Mouse (Mus musculus) forebrain, embryonic 12.5 days (tissue): Measurements from ENCODE around the gene Cyb561. TPM values are rescaled to one million over a fixed set of nuclear protein-coding genes. Genes with fewer than 3 reads are reported as not detected.

ENCODE experiments used
- ATAC-seq: fragments of 200-750 bp; cut with Nextera tagmentation; 2 replicates; pipeline ENCODE4 v1.8.0; 2017; ENCODE audit warnings: moderate TSS enrichment; ENCODE audit not compliant: low FRiP score
- H3K27ac ChIP-seq: fragments of 300-500 bp; sonication (generic); 2 replicates; pipeline ENCODE4 v1.5.1; 2016; ENCODE audit warnings: mild to moderate bottlenecking
- H3K27me3 ChIP-seq: fragments of 300-500 bp; sonication (generic); 2 replicates; pipeline ENCODE4 v1.6.1; 2016; ENCODE audit warnings: mild to moderate bottlenecking
- H3K36me3 ChIP-seq: fragments of 300-500 bp; sonication (generic); replicated peaks from 2 replicates; pipeline ENCODE4 v1.6.1; 2016; ENCODE audit warnings: mild to moderate bottlenecking
- H3K4me1 ChIP-seq: fragments of 300-500 bp; sonication (generic); 2 replicates; pipeline ENCODE4 v1.6.1; 2016
- H3K4me2 ChIP-seq: fragments of 300-500 bp; sonication (generic); 2 replicates; pipeline ENCODE4 v1.6.1; 2016; ENCODE audit warnings: mild to moderate bottlenecking, moderate library complexity
- H3K4me3 ChIP-seq: fragments of 300-500 bp; sonication (generic); replicated peaks from 2 replicates; pipeline ENCODE4 v1.5.1; 2016; ENCODE audit warnings: mild to moderate bottlenecking
- H3K9ac ChIP-seq: fragments of 300-500 bp; sonication (generic); 2 replicates; pipeline ENCODE4 v1.6.1; 2016; ENCODE audit warnings: mild to moderate bottlenecking
- H3K9me3 ChIP-seq: fragments of 300-500 bp; sonication (generic); 2 replicates; pipeline ENCODE4 v1.6.1; 2016
- WGBS: fragments of 180-500 bp; shearing (Covaris S2); methylation state at CpG from one replicate; pipeline ENCODE4 v1.1.7; 2016; 5-methylcytosine and 5-hydroxymethylcytosine counted together
- polyA plus RNA-seq: library from polyadenylated mRNA; unstranded; fragments of >200 nt; fragmentation: Nextera tagmentation; extraction: Ambion mirVana; gene quantifications from 2 replicates; pipeline ENCODE4 v1.2.1, GENCODE M21; 2016

The Cyb561 gene
- polyA plus RNA-seq, 1 experiment from 2014 or later = 13.2 TPM

GRCm38 (mm10) chr11:105950519-105950918 is 2.6 kb downstream of the Cyb561 start:
- H3K9ac ChIP-seq = no peak overlapping the region
- H3K27me3 ChIP-seq = 0 out of 2 replicates have a peak, but pooled peaks cover 4% of the 10 kb centered on the region
- H3K9me3 ChIP-seq = no peaks in the 10 kb centered on the region
- no peaks in the 10 kb centered on the region for H3K4me1 ChIP-seq
- H3K27ac ChIP-seq = no peak overlapping the region
- no peaks in the 10 kb centered on the region for H3K36me3 ChIP-seq
- no peak overlapping the region for H3K4me2 ChIP-seq
- H3K4me3 ChIP-seq = no peak overlapping the region
- 78% methylated on average over 4 of the region's 4 CpGs for WGBS
- ATAC-seq = no peak

DNA sequence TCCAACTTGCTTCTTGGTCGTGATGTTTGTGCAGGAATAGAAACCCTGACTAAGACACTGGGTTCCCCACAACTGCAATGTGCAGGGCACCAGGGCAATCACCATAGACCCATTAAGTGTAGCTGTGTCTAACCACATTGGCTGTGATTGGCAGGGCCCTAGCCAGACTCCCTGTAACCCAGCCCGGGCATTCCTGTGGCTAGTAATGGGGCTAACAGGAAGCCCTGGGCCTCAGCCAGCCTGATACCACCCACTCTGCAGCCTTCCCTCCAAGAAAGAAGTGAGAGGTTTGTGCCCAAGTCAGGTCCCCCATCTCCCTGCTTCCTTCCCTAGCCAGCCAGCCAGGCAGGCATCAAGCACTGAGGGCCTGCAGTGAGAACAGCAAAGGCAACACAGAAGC is 4.9 kb downstream of the Cyb561 start:
- 72% methylated on average over 2 of the region's 2 CpGs for WGBS
- Histone ChIP-seq H3K36me3 (no peaks in the 10 kb centered on the region), H3K9ac (no peak overlapping the region), H3K9me3 (no peaks in the 10 kb centered on the region), H3K27me3 (peaks cover 24% of the 10 kb centered on the region; the same call in 1 of the 2 replicates), H3K4me2 (no peak overlapping the region), H3K4me1 (peaks cover 15% of the 10 kb centered on the region), H3K27ac (no peak overlapping the region), H3K4me3 (no peak overlapping the region)
- no peak for ATAC-seq

GRCm38 (mm10) chr11:105946694-105947154 is 6.4 kb downstream of the Cyb561 start:
- Histone ChIP-seq H3K27ac (no peak overlapping the region), H3K27me3 (peaks cover 35% of the 10 kb centered on the region; the same call in 1 of the 2 replicates), H3K9ac (no peak overlapping the region), H3K4me1 (peaks cover 20% of the 10 kb centered on the region), H3K4me3 (no peak overlapping the region), H3K9me3 (no peaks in the 10 kb centered on the region), H3K4me2 (no peak overlapping the region), H3K36me3 (no peaks in the 10 kb centered on the region)
- ATAC-seq = no peak
- WGBS = 55% methylated on average over 11 of the region's 11 CpGs

- Histone ChIP-seq H3K4me3 (peak overlapping the region; percentile 72), H3K36me3 (no peaks in the 10 kb centered on the region), H3K9me3 (no peaks in the 10 kb centered on the region), H3K9ac (peak overlapping the region; percentile 70; the same call in 1 of the 2 replicates), H3K27me3 (peaks cover 39% of the 10 kb centered on the region; the same call in 1 of the 2 replicates), H3K27ac (no peak overlapping the region), H3K4me2 (peak overlapping the region; percentile 97), H3K4me1 (peaks cover 20% of the 10 kb centered on the region)
- 79% methylated on average over 16 of the region's 16 CpGs for WGBS
- no peak for ATAC-seq
Measured at GRCm38 (mm10) chr11:105944770-105945672, 8.1 kb downstream of the Cyb561 start.

DNA sequence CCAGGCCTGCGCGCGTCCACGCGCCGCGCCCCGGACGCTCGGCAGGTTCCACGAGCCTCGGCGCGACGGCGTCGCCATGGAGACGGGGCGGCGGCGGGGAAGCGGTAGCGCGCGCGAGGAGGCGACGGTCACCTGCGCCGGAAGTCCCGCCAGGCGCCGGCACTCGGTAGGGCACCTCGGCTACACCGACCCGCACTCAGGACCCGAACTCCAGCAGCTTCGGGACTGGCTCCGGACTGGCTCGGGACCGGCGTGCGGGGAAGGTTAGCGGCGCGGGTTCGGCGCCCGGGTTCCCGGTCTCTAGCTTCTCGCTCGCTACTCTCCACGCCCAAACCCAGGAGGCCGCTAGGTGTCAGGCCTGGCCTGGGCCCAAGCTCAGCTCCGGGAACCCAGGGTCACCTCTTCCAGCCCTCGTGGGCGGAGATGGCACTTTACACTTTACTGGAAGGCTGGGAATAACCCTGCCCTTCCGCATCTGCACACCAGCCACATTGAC is 9.0 kb downstream of the Cyb561 start:
- Histone ChIP-seq H3K4me1 (peaks cover 20% of the 10 kb centered on the region), H3K4me2 (peak overlapping the region; percentile 97), H3K9me3 (no peaks in the 10 kb centered on the region), H3K36me3 (no peaks in the 10 kb centered on the region), H3K9ac (peak overlapping the region; percentile 70), H3K27me3 (peaks cover 39% of the 10 kb centered on the region; the same call in 1 of the 2 replicates), H3K27ac (no peak overlapping the region), H3K4me3 (peak overlapping the region; percentile 72)
- under 1% methylated on average over 59 of the region's 59 CpGs for WGBS
- ATAC-seq = peak; percentile 77

DNA sequence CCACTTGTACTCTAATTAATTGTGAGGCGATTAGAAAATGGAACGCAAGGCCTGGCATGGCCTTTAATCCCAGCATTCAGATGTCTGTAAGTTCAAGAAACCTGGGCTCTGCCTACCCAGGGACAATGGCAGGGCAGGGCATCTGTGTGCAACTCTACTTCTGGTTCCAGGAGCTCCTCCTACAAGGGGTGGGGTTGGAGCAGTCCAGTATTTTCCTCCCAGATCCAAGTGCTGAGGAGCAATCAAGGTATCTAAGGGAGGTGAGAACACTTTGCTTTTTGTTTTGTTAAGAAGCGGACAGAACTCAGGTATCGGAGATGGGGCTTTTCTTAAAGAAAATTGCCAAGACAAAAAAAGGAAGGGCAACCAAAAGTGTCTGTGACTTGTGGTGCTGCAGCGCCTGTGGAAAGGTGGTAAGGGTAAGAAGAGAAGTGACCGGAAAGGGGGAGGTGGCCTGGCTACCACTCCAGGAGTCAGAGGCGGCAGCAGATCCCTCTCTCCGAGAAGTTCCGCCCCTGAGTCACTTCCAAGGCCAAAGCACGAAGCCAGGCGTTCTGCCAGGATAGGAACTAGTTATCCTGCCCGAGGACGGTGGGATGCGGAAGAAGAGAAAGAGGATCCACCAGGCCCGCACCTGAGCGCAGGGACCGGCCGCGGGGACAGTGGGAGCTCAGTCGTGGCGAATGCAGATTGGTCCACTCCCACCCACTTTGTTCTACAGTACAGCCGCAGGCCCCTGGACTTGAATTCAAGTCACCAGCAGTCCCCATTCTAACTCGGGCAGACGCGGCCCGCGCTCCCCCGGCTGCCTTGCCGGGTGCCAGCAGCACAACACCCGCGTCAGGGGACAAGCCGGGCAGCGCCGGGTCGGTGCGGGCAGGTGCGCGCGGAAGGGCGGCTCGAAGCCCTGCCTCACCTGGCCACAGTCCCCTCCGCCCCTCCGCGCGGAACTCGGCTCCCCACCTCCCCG is 9.7 kb downstream of the Cyb561 start:
- WGBS = 6% methylated on average over 46 of the region's 47 CpGs
- Histone ChIP-seq H3K4me1 (peaks cover 23% of the 10 kb centered on the region), H3K4me2 (peak overlapping the region; percentile 97), H3K4me3 (peak overlapping the region; percentile 72), H3K27me3 (peaks cover 38% of the 10 kb centered on the region; the same call in 1 of the 2 replicates), H3K9ac (peak overlapping the region; percentile 70), H3K27ac (no peak overlapping the region), H3K36me3 (no peaks in the 10 kb centered on the region), H3K9me3 (no peaks in the 10 kb centered on the region)
- peak; percentile 51 for ATAC-seq

- H3K9me3 ChIP-seq = no peaks in the 10 kb centered on the region
- H3K4me3 ChIP-seq = no peak overlapping the region
- peaks cover 23% of the 10 kb centered on the region for H3K4me1 ChIP-seq
- 64% methylated on average over 8 of the region's 8 CpGs for WGBS
- H3K36me3 ChIP-seq = no peaks in the 10 kb centered on the region
- ATAC-seq = no peak
- no peak overlapping the region for H3K4me2 ChIP-seq
- no peak overlapping the region for H3K27ac ChIP-seq
- H3K27me3 ChIP-seq = peaks cover 35% of the 10 kb centered on the region; the same call in 1 of the 2 replicates
- no peak overlapping the region for H3K9ac ChIP-seq
Measured at GRCm38 (mm10) chr11:105941973-105942372, 11.2 kb downstream of the Cyb561 start.

GRCm38 (mm10) chr11:105938771-105939170 is 14.4 kb downstream of the Cyb561 start:
- H3K36me3 ChIP-seq = 0 out of 2 replicates have a peak, but pooled peaks cover 11% of the 10 kb centered on the region
- 0 out of 2 replicates have a peak, but pooled peaks cover 19% of the 10 kb centered on the region for H3K27me3 ChIP-seq
- no peak for ATAC-seq
- no peaks in the 10 kb centered on the region for H3K9me3 ChIP-seq
- no peak overlapping the region for H3K4me3 ChIP-seq
- H3K9ac ChIP-seq = no peak overlapping the region
- 0 out of 2 replicates have a peak overlapping the region, but pooled peaks have one; percentile 20 for H3K27ac ChIP-seq
- H3K4me2 ChIP-seq = no peak overlapping the region
- H3K4me1 ChIP-seq = peaks cover 27% of the 10 kb centered on the region
- 42% methylated on average over 9 of the region's 9 CpGs for WGBS

DNA sequence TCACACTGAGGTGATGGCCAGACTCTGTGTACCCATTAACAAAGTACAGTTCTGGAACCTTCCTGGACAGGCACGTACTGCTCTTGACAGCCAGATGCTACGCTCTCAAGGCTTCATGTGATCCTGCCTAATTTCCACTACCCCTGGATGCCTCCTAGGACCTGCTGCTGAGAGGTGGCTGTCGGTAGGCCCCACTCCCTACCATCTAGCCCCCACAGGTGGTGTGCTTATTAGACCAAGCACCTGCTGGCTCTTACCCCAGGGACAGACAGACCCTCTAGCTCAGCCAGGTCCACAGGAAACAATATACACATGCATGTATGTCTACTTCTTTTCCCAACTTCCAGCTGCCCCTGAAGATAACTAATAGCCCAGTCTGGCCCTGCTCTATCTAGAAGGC is 16.2 kb downstream of the Cyb561 start:
- H3K36me3 ChIP-seq = 0 out of 2 replicates have a peak, but pooled peaks cover 11% of the 10 kb centered on the region
- no peak overlapping the region for H3K9ac ChIP-seq
- no peak overlapping the region for H3K4me2 ChIP-seq
- no peak for ATAC-seq
- no peak overlapping the region for H3K27ac ChIP-seq
- H3K27me3 ChIP-seq = 0 out of 2 replicates have a peak, but pooled peaks cover 7% of the 10 kb centered on the region
- H3K9me3 ChIP-seq = no peaks in the 10 kb centered on the region
- peaks cover 20% of the 10 kb centered on the region for H3K4me1 ChIP-seq
- 96% methylated on average over 3 of the region's 3 CpGs for WGBS
- no peak overlapping the region for H3K4me3 ChIP-seq

DNA sequence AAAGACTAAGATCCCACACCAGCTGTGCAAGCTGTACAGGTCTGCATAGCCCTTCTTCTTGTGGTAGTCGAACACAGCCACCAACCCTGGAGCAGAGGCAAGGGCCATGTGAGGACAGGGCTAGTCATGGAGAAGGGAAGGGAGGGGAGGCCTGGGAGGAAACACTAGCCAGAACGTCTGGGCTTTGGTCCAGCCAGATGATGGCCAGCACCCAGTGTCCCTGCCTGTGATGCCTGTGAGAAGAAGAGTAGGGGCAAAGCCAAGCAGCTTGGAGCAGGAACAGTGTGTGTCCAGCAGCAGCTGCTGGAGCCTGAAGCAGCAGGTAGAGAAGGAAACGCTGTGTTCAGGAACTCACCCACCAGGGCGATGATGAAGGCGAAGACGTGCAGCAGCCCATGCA is 16.9 kb downstream of the Cyb561 start:
- Histone ChIP-seq H3K27ac (no peak overlapping the region), H3K4me2 (no peak overlapping the region), H3K9me3 (no peaks in the 10 kb centered on the region), H3K36me3 (0 out of 2 replicates have a peak, but pooled peaks cover 11% of the 10 kb centered on the region), H3K9ac (no peak overlapping the region), H3K27me3 (no peaks in the 10 kb centered on the region), H3K4me1 (peaks cover 18% of the 10 kb centered on the region), H3K4me3 (no peak overlapping the region)
- WGBS = 91% methylated on average over 6 of the region's 6 CpGs
- ATAC-seq = no peak

- Histone ChIP-seq H3K27ac (no peak overlapping the region), H3K4me1 (peaks cover 18% of the 10 kb centered on the region), H3K9ac (no peak overlapping the region), H3K9me3 (no peaks in the 10 kb centered on the region), H3K4me2 (no peak overlapping the region), H3K4me3 (no peak overlapping the region), H3K27me3 (no peaks in the 10 kb centered on the region), H3K36me3 (0 out of 2 replicates have a peak, but pooled peaks cover 11% of the 10 kb centered on the region)
- ATAC-seq = no peak
- WGBS = 88% methylated on average over 8 of the region's 8 CpGs
Measured at GRCm38 (mm10) chr11:105935496-105935895, 17.6 kb downstream of the Cyb561 start.
